Mouse (Mus musculus) hindbrain, postnatal 0 days (tissue): ENCODE results near the gene Ces2c. TPM values are rescaled to one million over a fixed set of nuclear protein-coding genes. Genes with fewer than 3 reads are reported as not detected.
"Not testable (repeated sequence)": the region's sequence is repeated elsewhere in the genome, so short reads cannot be mapped to it uniquely, and the experiment has no call there.

Experiments used
- ATAC-seq: fragments of 200-750 bp; cut with Nextera tagmentation; 2 replicates; pipeline ENCODE4 v1.8.0; 2017; ENCODE audit warnings: mild to moderate bottlenecking, moderate TSS enrichment, moderate library complexity
- DNase-seq: peaks from one replicate; pipeline ENCODE4 v3.0.0-alpha.2; 2015; ENCODE audit warnings: low spot score
- H3K27ac ChIP-seq: fragments of 300-500 bp; sonication (generic); 2 replicates; pipeline ENCODE4 v1.5.1; 2014; ENCODE audit warnings: mild to moderate bottlenecking
- H3K27me3 ChIP-seq: fragments of 300-500 bp; sonication (generic); 2 replicates; pipeline ENCODE4 v1.6.1; 2014; ENCODE audit warnings: low read length, mixed read lengths; ENCODE audit not compliant: insufficient read depth
- H3K36me3 ChIP-seq: fragments of 300-500 bp; sonication (generic); 2 replicates; pipeline ENCODE4 v1.6.1; 2014; ENCODE audit warnings: low read length, mixed read lengths; ENCODE audit not compliant: insufficient read depth
- H3K4me1 ChIP-seq: fragments of 300-500 bp; sonication (generic); 2 replicates; pipeline ENCODE4 v1.6.1; 2014; ENCODE audit warnings: antibody characterized with exemption, low read length, mixed read lengths; ENCODE audit not compliant: insufficient read depth
- H3K4me2 ChIP-seq: fragments of 300-500 bp; sonication (generic); 2 replicates; pipeline ENCODE4 v1.6.1; 2014; ENCODE audit warnings: low read depth, mild to moderate bottlenecking, low read length, moderate library complexity, mixed read lengths
- H3K4me3 ChIP-seq: fragments of 300-500 bp; sonication (generic); 2 replicates; pipeline ENCODE4 v1.5.1; 2014; ENCODE audit warnings: low read length
- H3K9ac ChIP-seq: fragments of 300-500 bp; sonication (generic); replicated peaks from 2 replicates; pipeline ENCODE4 v1.6.1; 2014; ENCODE audit warnings: mild to moderate bottlenecking, low read length, moderate library complexity, mixed read lengths
- H3K9me3 ChIP-seq: fragments of 300-500 bp; sonication (generic); 2 replicates; pipeline ENCODE4 v1.6.1; 2016; ENCODE audit warnings: low read length, mixed read lengths
- CTCF ChIP-seq: IDR thresholded peaks from 2 replicates; pipeline ENCODE4 v1.5.1; 2016; ENCODE audit warnings: antibody characterized with exemption, control low read depth, low read depth
- WGBS: fragments of 180-500 bp; shearing (Covaris S2); extraction: QIAGEN DNeasy Blood & Tissue Kit; methylation state at CpG from one replicate; pipeline ENCODE4 v1.1.7; 2014; 5-methylcytosine and 5-hydroxymethylcytosine counted together
- polyA plus RNA-seq: library from polyadenylated mRNA; unstranded; fragments of >200 nt; fragmentation: Nextera tagmentation; extraction: Ambion mirVana; gene quantifications from 2 replicates; pipeline ENCODE4 v1.2.1, GENCODE M21; 2015
- total RNA-seq: library from RNA; depleted of rRNA; stranded (reverse); fragments of >200 nt; gene quantifications from 2 replicates; pipeline ENCODE4 v1.2.3, GENCODE M21; 2014

The Ces2c gene
- total and polyA plus RNA-seq, 2 experiments from 2014 or later, result not detected

DNA sequence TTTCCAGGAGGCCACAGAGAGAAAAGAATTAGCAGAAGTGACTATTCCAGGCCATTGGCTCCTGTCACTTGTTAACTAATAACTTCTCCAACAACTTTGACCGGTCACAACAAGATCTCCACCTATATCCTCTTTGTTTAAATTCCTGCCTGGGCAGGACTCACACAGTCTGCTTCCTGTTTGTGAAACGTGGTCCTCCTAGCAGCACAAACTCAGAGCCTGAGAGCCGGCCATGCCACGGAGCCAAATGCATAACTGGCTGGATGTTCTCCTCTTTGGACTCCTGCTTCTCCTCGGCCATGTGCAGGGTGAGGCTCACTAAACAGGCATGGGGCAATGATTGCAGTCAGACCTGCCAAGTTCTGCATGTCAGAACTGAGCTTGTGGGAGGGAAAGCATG is 15.4 kb upstream of the Ces2c start, which contains the start of gene Ces2b:
Gene Ces2b, plus strand, starts transcription at position 133 of the 400 bp plus-strand sequence.
- WGBS, result 81% methylated on average over 5 of the region's 5 CpGs
- Histone ChIP-seq H3K36me3 (no peaks in the 10 kb centered on the region), H3K4me3 (no peak within 1 kb of the TSS), H3K9me3 (no peaks in the 10 kb centered on the region), H3K27ac (no peak within 1 kb of the TSS), H3K4me1 (no peaks in the 10 kb centered on the region), H3K4me2 (no peak within 1 kb of the TSS), H3K9ac (no peak within 1 kb of the TSS), H3K27me3 (no peaks in the 10 kb centered on the region)
- no peak for DNase-seq
- no peak for TF ChIP-seq CTCF
- no peak for ATAC-seq

DNA sequence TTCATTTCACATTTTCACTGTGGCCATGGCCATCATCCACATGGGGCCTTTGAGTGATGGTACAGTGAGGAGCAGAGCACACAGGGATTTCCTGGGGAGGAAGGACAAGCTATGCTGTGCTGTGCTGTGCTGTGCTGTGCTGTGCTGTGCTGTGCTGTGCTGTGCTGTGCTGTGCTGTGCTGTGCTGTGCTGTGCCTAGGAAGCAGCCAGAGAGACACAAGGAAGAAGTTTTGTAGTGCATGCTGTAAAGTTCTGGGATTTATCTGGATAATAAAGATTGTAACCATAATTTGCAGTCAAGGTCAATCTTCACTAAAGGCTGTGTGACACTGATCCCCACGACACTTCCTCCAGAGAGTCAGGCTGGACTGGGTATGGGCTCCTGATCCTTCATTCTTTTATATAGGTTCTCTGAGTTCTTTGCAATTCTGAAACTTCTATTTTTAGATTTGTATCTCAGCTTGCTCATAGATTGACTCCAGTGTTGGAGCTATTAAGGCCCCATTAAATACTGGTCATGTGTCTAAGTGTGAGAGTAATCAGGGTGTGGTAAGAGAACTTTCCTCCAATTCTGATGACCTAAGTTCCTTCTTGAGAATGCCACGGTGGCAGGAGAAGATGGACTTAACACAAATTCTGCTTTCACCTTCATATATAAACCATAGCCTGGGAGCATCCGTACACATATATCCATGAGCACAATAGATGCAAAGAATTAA is 5.3 kb upstream of the Ces2c start:
- Histone ChIP-seq H3K9ac (no peak overlapping the region), H3K27ac (no peak overlapping the region), H3K4me1 (no peaks in the 10 kb centered on the region), H3K9me3 (no peaks in the 10 kb centered on the region), H3K4me3 (no peak overlapping the region), H3K36me3 (no peaks in the 10 kb centered on the region), H3K4me2 (no peak overlapping the region), H3K27me3 (no peaks in the 10 kb centered on the region)
- DNase-seq (no peak), ATAC-seq (no peak)
- 85% methylated on average over 3 of the region's 3 CpGs for WGBS
- no peak for TF ChIP-seq CTCF

GRCm38 (mm10) chr8:104847741-104848462 is 1.0 kb downstream of the Ces2c start:
- Histone ChIP-seq H3K27me3 (no peaks in the 10 kb centered on the region), H3K27ac (no peak overlapping the region), H3K9me3 (no peaks in the 10 kb centered on the region), H3K4me3 (no peak overlapping the region), H3K4me2 (no peak overlapping the region), H3K36me3 (no peaks in the 10 kb centered on the region), H3K4me1 (no peaks in the 10 kb centered on the region), H3K9ac (no peak overlapping the region)
- no peak for TF ChIP-seq CTCF
- no peak for ATAC-seq
- WGBS, result 80% methylated on average over 4 of the region's 4 CpGs
- no peak for DNase-seq

DNA sequence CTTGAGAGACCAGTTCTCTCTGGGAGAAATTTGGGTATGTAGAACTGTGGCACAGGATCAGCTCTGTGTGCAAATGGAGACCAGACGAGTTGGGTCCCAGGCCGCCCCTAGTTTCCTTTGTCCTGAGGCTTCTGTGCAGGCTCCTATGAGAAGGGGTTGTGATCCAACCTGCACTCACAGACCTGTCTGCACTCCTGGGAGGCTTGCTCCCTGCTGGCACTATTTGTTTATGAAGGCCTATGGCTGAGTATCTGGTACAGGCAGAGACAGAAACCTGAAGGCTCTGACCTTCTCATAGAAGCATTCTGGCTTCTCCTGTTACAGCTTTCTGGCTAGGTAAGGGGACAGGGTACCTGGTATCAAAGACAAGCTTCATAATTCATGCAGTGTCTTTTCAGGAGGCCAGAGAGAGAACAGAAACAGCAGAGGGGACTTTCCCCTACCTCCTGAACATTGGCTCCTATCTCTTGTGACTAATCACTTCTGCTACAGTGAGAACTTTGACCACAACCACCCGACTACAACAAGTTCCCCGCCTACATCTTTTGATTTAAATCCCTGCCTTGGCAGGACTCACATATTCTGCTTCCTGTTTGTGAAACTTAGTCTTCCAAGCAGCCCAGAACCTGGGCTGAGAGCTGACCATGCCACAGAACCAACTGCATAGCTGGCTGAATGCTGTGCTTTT is 20.1 kb downstream of the Ces2c start:
- H3K36me3 ChIP-seq, H3K4me3 ChIP-seq, H3K4me2 ChIP-seq, ATAC-seq, H3K27ac ChIP-seq, H3K9me3 ChIP-seq, H3K4me1 ChIP-seq, DNase-seq, H3K9ac ChIP-seq, H3K27me3 ChIP-seq: not testable (repeated sequence)
- WGBS, result no CpG with 5 or more reads among the region's 4 CpGs

- no CpG with 5 or more reads among the region's 2 CpGs for WGBS
- DNase-seq, H3K4me1 ChIP-seq, H3K9me3 ChIP-seq, H3K27me3 ChIP-seq, H3K27ac ChIP-seq, H3K36me3 ChIP-seq, H3K4me3 ChIP-seq, H3K4me2 ChIP-seq, H3K9ac ChIP-seq, ATAC-seq: not testable (repeated sequence)
Observed at GRCm38 (mm10) chr8:104868876-104869275, 22.0 kb downstream of the Ces2c start.

GRCm38 (mm10) chr8:104886223-104886926 is 39.5 kb downstream of the Ces2c start:
- not testable (repeated sequence) for H3K4me2 ChIP-seq, H3K27me3 ChIP-seq, DNase-seq, ATAC-seq, H3K27ac ChIP-seq, H3K4me3 ChIP-seq, H3K9ac ChIP-seq, H3K4me1 ChIP-seq, H3K9me3 ChIP-seq, H3K36me3 ChIP-seq
- no CpG with 5 or more reads among the region's 4 CpGs for WGBS
